Mouse (Mus musculus) adrenal gland, postnatal 14 days (tissue): Measurements from ENCODE around the gene Ftsj3. TPM values are rescaled to one million over a fixed set of nuclear protein-coding genes. Genes with fewer than 3 reads are reported as not detected.

Source experiments
- DNase-seq: peaks from one replicate; pipeline ENCODE4 v3.0.0; 2021; ENCODE audit warnings: mixed read lengths
- long read RNA-seq, 2 experiments: library from polyadenylated mRNA; stranded (forward); transcript quantifications; one replicate each; pipeline ENCODE4 v2.0.0; 2021
- total RNA-seq: library from RNA; stranded (reverse); gene quantifications from 2 replicates; pipeline ENCODE4 v1.2.3, GENCODE M21; 2021

The Ftsj3 gene
- total RNA-seq = 66.1 and 77.0 TPM in 2 replicates
- long read RNA-seq, experiment 1, transcript Ftsj3-201 (21 exons, 3,144 nt) = major isoform, 76 of 92 reads
- long read RNA-seq, experiment 1, partial matches to known transcripts = 8 of 92 reads
- long read RNA-seq, experiment 1, other reads (novel, unspliced or antisense) = 8 of 92 reads
- long read RNA-seq, experiment 2, transcript Ftsj3-201 (21 exons, 3,144 nt) = major isoform, 57 of 70 reads
- long read RNA-seq, experiment 2, partial matches to known transcripts = 4 of 70 reads
- long read RNA-seq, experiment 2, other reads (novel, unspliced or antisense) = 9 of 70 reads

DNA sequence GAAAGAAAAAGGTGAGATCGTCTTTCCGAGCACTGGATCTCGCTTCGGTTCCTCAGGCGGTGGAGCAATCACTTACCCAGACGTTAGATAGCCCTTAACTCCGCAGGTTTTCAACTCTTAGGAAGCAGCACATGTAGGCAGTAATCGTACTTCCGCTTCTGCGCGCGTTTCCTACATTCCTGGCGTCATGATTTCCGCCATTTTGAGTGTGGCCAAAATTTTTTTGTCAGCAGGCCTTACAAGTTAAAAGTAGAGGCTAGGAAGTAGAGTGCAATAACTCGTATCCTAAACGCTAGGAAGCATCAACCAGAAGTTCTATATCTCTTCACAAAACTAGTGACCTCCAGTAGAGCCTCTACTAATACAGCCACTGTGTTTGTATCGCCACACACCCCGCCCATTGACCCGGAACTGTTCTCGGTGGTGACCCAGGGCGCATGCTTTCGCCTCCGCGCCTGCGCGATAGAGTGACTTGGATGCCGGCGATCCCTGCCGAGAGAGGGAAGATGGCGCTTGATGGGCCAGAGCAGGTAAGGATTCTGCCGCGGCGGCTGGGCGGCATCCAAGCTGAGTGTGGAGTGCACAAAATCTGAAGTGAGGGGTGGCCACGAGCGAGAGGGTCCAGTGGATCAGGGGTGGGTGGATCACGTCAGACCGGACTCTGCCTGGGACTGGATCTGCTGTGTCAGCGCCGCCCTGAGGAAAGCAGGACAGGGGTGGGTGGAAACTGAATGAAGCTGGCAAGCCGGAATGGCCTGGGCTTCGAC lies at the start of gene Ftsj3, which contains the start of gene Psmc5:
TSS of gene Ftsj3 (minus strand) at position 395 of the 767 bp plus-strand sequence.
TSS of gene Psmc5 (plus strand) at position 470 of the 767 bp plus-strand sequence.
- peak; percentile 99 for DNase-seq

DNA sequence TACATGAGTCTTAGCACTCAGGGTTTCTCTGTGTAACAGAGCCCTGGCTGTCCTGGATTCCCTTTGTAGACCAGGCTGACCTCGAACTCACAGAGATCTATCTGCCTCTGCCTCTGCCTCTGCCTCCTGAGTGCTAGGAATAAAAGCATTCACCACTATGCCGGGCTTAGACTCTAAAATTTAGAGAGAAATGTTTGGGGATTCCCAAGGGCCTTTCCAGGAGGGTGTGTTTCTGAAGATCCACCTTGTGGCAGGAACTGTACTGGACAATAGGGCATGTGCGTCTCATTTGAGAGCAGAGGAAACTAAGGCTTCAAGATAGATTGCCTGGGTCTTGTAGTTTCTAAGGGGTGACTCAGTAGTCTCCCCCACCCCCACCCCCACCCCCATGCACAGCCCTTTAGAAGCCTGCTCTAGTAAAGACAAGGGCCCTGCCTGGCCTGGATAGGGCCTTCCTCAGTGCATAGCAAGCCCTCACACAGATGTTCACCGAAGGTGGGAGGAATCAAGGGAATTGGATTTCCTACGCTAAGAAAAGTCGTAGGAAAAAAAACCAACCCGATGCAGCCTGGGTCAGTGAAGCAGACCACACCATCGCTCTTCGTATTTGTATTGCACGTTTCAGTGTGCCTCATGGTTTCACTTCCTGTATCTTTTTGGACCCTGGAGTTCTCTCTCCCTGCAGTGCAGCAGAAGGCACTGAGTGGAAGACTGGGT lies 49.6 kb upstream of the Ftsj3 start:
- no peak for DNase-seq

DNA sequence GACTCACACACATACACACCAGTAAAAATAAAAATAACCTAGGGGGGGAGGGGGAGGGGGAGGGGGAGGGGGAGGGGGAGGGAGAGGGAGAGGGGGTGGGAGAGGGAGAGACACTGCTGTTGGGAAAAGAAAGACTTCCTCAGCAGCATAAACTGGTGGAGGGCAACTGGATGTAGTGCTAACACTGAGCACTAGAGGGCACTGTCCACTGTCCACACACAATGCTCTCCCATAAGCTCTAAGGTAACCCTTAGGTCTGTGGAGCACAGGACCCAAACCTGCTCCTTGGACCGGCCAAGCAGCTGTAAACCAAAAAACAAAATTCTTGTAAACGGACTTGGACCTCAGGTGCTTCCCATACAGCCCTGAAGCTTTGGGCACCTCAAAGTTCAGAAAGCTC lies 46.8 kb upstream of the Ftsj3 start:
- peak; percentile 73 for DNase-seq

DNA sequence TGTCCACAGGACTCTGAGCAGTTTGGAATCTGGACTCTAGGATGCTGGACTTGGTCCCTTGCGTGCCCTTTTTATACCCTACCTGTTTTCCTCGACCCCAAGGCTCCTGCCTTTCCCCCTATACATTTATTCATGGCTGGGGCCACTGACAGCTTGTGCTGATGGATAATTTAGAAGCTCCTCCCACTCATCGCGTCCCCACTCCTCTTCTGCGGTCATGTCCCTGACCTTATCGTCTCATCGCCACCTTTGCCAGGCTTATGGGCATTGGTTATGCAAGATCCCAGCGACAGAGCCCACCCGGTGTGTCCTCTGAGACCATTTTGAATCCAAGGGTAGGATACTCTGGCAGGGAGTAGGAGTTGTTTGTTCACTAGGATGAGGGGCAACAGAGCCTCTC lies 45.9 kb upstream of the Ftsj3 start, which contains the start of gene Gh:
TSS of gene Gh (minus strand) at position 101 of the 400 bp plus-strand sequence.
- no peak for DNase-seq

DNA sequence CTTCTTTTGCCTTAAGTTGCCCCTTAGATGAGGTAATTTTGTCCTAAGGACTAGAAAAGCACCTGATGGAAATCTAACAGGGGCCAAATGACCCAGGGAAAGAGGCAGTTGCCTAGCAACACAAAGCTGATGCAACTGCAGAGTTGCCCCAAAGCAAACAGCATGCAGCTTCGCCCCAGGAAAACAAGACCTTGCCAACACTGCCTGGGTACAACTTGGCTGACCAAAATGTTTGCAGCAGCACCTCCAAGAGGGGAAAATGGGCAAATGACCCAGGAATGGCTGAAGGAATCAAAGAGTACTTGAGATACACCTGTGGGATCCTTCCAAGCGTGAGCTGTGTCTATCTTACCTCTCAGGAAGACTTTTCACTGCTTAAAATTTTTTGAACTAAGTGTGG lies 36.0 kb upstream of the Ftsj3 start:
- peak; percentile 27 for DNase-seq

DNA sequence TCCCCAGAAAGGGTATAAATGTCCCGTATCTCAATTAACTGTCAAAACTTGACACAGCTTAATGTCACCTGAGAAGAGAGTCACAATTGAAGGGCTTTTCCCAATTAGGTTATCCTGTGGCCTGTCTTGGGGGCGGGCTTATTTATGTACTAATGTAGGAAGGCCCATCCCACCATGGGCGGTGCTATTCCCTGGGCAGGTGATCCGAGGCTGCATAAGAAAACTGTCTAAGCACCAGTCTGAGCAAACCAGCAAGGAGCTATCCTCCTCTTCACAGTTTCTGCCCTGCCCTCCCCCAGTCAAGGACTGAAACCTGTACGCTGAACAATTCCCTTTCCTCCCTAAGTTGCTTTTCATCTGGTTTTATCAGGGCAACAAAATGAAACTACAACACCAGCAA lies 34.5 kb upstream of the Ftsj3 start:
- no peak for DNase-seq

DNA sequence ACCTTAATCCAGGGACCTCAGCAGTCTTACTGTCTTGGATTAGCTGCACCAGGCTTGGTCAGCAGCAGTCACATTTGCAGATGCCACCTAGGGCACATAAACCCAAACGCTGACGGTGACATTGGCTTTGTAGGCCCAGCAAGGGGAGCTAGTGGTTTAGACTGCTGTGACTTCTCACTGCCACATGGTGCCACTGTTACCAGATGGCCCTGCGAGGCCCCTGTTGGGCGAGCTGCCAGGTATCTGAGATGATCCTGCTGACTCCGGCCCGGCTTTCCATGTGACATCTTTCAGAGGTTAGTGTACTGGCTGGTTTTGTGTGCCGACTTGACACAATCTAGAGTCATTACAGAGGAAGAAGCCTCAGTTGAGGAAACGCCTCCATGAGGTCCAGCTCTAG lies 33.5 kb upstream of the Ftsj3 start:
- peak; percentile 94 for DNase-seq

DNA sequence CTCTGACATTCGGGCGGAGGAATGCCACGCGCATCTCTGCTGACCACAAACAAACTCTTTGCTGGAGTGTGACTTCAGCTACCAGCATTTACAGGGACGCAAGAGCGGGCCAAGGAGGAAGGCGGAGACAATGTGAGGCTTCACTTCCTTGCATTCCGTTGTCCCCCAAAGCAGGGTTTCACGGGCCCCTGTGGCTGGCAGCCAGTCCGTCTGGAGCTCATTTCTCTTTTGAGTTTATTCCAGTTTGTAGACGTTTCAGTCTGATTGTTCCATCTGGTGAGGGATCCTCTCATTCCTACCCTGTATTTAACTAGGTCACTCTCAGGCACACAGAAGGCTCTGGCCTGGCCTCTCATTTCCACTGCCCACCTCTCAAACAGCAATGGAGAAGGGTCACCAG lies 31.1 kb upstream of the Ftsj3 start:
- DNase-seq = no peak

DNA sequence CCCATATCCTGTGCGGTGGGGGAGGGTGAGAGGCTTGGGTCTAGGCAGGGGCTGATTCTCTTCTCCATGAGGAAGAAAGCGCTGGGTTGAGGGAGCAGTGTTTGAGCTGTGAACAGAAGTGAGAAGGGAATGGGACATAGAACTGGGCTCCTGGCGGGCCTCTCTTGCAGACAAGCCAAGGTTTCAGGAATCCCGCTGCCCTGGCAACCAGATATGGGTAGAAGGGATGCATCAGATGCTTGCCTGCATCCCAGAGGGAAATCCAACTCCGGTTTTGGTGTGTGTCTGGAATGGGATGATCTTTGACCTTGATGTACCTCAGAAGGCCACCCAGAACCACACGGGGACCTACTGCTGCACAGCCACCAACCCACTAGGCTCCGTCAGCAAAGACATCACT lies 30.3 kb upstream of the Ftsj3 start:
- DNase-seq = no peak

DNA sequence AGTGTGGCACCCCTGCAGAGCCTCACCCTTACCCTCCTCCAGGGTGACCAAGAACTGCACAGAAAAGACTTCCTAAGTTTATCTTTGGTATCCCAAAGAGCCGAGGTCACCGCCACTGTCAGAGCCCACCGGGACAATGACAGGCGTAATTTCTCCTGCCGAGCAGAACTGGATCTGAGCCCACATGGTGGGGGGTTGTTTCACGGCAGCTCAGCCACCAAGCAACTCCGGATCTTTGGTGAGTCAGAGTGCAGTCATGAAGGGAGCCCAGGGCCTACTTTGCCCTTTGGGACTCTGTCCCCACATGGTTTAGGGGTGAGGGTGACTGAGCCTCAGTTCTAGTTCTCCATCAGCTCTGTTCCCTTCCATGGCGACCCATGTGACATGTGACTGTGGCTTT lies 28.2 kb upstream of the Ftsj3 start:
- DNase-seq = peak; percentile 48

DNA sequence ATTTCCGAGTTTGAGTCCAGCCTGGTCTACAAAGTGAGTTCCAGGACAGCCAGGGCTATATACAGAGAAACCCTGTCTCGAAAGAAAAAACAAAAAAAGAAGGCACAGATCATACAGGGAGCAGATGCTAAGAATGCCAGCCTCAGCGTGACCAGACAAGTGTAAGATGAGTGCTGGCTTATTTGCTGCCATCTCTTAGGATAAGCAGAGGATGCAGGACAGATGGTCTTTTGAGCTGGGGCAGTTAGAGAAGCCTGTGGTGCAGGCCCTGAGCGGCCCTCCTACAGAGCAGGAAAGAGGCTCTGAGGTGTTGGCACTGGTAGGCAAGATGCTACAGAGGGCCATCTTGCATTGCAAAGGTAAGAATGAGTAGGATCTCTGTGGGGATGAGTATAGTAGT lies 27.5 kb upstream of the Ftsj3 start:
- no peak for DNase-seq

DNA sequence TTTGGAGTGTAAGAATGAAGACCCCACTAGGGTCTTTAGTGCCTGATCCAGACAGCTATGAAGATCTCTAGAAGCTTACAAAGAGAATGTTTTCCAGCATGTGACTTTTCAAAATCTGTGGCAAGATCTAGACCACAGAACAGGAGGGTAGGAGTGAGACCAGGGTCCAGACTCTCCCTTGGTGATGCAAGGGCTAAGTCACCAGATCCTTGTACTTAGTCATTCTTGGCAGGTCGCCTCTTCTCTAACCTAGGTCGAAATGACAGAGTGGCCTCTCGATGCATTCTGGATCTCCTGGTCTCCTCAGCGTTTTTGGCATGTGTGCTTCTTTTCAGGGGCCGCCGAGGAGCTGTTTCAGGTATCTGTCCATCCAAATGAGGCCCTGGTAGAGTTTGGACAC lies 26.6 kb upstream of the Ftsj3 start:
- no peak for DNase-seq

DNA sequence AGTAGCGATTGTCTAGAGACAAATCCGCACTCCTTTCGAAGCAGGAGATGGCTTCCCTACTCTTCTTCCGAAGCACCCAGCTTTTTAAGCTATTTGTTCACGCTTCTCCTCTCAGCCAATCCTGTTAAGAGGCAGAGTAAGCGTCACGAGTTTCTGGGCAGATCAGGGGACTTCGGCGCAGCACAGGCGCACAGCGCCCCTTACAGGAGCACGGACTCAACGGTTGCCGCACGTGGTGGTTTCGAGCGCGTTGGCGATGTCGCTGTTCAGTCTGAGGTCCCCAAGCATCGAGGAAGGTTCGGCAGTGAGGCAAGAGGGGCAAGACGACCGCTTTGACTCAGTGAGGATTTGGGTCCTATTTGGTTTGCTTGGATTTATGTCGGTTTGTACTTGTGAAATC lies 20.6 kb upstream of the Ftsj3 start, which contains the start of gene Tcam1:
TSS of gene Tcam1 (plus strand) at position 219 of the 400 bp plus-strand sequence.
- DNase-seq = peak; percentile 96

DNA sequence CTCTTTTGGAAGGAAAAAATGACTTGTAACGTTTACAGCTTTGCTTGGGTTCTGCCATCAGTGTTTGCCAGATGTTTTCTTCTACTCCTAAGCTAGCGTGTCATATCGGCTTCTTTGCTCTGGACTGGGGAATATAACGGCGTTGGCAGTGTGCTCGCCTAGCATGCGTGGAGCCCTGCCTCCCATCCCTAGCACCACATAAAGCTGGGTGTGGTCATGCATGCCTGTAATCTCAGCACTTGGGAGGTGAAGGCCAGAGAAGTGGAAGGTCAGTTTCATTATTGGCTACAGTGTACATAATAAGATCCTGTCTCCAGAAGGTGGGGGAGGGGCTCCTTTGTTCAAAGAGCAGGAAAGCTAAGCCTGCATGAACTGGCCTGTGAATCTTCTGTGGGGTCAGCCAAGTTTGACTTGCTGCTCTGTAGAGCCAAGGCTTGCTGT lies 19.1 kb upstream of the Ftsj3 start:
- peak; percentile 68 for DNase-seq

DNA sequence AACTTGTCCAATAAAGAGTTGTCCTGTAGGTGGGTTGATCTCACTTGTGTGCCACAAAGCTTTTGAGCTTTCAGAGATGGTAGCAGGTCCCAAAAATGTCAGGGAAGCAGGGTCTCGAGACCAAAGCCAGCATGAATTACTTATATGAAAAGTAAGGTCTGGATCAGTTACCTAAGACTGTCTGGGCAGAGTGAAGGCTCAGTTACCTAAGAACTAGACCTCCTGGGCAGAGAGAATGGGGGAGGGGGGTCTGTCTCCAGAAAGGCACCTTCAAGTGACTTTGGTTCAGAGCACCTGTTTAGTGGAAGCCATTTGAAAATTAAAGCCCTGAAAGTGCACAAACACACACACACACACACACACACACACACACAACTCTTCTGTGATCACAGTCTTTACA lies 18.5 kb upstream of the Ftsj3 start:
- DNase-seq = no peak

DNA sequence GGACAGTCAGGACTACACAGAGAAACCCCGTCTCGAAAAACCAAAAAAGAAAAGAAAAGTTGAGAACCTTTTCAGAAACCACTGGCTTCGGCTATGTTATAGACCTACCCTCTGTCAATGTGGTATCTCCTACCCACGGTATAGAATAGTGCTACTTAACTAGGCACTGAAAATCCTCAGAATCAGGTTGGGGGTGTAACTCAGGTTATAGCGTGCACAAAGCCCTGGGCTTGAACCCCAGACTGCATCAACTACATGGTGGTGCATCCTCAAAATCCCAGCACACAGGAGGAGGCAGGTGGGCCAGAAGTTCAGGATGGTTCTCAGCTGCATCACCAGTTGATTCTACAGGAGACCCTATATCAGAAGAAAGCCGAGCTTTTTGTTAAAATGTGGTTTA lies 17.9 kb upstream of the Ftsj3 start:
- DNase-seq = no peak

DNA sequence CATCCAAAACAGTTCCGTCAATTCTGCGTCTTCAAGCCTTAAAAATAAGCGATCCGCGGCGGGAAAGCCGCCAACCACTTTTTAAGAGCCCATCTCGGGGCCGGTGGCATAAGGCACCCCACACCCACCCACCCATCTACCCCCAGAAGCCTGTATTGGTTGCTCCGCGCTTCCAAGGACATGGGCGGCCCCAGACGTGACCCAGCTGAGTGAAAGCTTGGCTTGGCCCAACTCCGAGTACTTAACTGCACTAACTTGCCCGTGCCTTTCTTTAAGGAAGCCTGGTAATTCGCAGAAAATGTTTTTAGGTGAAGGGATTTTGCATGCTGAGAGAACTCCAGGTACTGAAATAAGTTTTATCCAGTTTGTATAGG lies 17.4 kb upstream of the Ftsj3 start:
- DNase-seq = peak; percentile 66

DNA sequence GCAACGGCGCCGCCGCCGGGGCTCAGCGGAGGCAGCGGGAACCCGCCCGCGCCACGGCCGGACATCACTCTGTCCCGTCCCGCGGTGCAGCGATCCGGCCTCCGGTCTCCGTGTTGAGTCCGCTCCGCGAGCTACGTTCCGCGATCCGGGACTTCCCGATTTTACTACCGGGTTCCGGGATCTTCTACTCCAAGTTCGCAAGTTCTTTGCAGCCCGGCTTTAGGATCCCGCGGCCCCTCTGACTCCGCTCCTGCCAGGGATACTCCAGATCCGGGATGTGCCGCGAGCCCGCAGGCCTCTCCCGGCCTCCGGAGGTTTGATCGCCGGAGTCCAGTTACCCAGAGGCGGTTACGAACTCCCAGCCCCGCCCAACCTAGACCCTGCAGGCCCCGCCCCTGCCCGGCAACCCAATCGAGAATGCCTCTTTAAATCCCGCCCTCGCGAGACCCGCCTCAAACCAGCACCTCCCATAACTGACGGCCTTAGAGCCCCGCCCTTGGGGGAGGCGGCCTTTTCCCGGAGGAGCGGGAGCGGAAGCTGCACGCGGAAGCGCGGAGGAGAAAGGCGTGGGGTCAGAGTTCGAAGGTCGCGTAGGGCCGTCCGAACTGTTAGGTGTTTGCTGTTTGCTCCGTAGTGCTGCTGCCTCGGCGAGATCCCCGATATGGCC lies 16.9 kb upstream of the Ftsj3 start, which contains the start of gene Smarcd2:
TSS of gene Smarcd2 (minus strand) at position 329 of the 667 bp plus-strand sequence.
- DNase-seq = peak; percentile 100

DNA sequence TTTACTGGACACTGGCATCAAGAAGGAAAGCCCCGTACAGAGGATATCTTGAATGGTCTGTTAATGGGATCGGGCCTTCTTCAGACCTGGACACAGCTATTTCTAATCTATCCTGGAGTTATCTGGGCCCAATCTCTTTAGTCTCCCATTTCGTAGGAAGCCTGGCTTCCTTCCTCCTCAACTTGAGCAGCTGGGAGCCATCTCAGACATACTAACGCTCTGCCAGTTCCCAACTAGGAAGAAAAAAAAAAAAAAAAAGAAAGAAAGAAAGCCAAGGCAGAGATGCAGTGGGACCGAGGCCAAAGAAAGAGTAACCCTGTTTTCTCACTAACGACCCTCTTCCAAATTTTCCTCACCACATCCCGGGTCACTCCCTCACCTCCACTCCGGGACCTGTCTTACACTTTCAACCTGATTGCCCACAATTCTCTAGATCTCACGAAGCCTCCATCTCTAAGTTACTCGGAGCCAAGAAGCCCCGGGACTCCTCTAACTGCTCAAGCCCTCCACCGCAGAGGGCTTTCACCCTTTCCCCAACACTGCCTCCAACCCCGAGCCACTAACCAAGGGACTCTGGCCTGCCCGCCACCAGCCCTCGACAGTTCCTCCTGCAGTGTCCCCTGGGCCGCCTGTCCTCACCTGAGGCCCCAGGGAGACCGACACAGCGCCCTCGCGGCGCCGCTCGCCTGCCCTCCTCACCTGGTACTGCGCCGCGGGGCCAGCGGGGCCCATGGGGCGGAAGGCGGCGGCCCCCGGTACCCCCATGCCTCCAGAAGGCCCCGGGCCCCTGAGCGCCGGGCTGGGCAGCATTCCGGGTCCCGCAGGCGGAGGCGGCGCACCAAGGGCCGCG lies 16.1 kb upstream of the Ftsj3 start:
- peak; percentile 62 for DNase-seq

DNA sequence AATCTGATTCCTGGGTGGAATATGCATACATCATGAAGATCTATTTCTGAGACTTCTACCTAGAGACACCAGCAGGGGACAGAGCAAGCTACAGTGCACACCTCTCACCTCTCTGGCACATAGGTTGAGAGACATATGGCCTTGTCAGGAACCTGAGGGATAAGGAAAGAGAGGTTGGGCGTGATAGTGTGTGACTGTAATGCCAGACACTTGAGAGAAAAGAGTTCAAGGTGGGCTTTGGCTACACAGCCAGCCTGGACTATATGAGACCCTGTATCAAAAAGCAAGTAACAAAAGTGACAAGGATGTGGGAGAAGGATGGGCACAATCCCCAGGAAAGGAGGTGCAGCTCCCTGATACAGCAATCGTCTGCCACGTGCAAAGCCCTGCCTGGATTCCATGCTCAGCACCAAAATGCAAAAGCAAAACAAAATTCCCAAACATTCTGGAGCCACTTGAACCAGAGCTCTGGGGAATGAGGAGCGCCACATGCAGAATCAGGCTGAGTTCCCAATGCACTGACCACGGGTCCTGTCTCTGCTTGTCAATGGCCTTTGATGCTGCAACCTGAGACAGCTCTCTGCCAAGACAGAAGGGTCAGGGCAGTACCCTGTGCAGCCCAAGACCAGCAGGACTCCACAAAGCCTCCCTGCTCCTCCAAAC lies 15.4 kb upstream of the Ftsj3 start:
- peak; percentile 46 for DNase-seq

DNA sequence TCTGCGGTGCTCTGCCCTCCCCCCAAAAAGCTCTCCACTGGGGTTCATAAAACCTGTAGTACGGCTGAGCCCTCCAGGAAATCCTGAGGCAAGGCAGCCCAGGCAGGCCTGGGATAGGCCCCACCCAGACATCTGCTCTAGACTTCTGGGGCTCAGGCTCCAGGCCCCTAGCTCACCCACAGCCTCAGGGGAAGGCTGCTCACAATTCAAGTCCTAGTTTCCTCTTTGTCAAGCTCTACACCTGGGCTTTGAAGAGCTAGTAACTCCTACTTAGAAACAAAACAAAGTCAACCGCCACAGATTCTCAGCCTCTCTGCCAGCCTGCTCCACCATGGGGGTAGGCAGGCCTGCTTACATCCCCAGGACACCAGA lies 13.2 kb upstream of the Ftsj3 start:
- peak; percentile 57 for DNase-seq
